Mouse (Mus musculus): ENCODE measurements at regions not wholly inside any gene's neighbourhood (a gene's known extent, or its start where the extent isn't known, plus 50 kb on each side); places are given as distances from the start of the nearest gene placed in this dataset.

GRCm38 (mm10) chr13:34456051-34456450, 111.1 kb upstream of the Slc22a23 start:
- Histone ChIP-seq H3K9me3 (replicated peaks; ENCODE audit: insufficient read depth, low read length) (no peaks in the 10 kb centered on the region), H3K27ac (ENCODE audit: control insufficient read depth, low read depth, low read length) (no peak overlapping the region), H3K4me3 (ENCODE audit: control insufficient read depth in 1 of 2, insufficient read depth in 1 of 2, low read depth in 2 of 2, low read length in 2 of 2) (no peak overlapping the region), H3K4me1 (ENCODE audit: control insufficient read depth in 1 of 2, insufficient read depth in 2 of 2, low read length in 2 of 2) (no peaks in the 10 kb centered on the region), H3K79me2 (ENCODE audit: control insufficient read depth, insufficient read depth, low read length, poor library complexity) (no peaks in the 10 kb centered on the region), H3K36me3 (ENCODE audit: control insufficient read depth in 1 of 2, insufficient read depth in 2 of 2, low read length in 2 of 2) (no peaks in the 10 kb centered on the region), H3K27me3 (ENCODE audit: control insufficient read depth in 1 of 2, insufficient read depth in 2 of 2, low read length in 2 of 2) (peaks cover 0 to 2% of the 10 kb centered on the region in 2 experiments), H3K9ac (ENCODE audit: control insufficient read depth, low read depth, low read length, poor library complexity, severe bottlenecking) (no peak overlapping the region)
- no peak for TF ChIP-seq POLR2AphosphoS5 (IDR thresholded peaks at IDR 0.05; ENCODE audit: borderline replicate concordance, low read depth, low read length)
- no peak for TF ChIP-seq EP300 (IDR thresholded peaks at IDR 0.05; ENCODE audit: low read depth in 1 of 2, low read length in 2 of 2)
- no peak for TF ChIP-seq USF1 (IDR thresholded peaks at IDR 0.05; ENCODE audit: low read depth, low read length)
- no peak for TF ChIP-seq KAT2A (conservative IDR thresholded peaks at IDR 0.05; ENCODE audit: low read depth, low read length)
- no peak for TF ChIP-seq MEF2A (IDR thresholded peaks at IDR 0.05; ENCODE audit: extremely low read depth, insufficient replicate concordance, low read depth, low read length, poor library complexity, severe bottlenecking)
- TF ChIP-seq USF2 (IDR thresholded peaks at IDR 0.05; ENCODE audit: borderline replicate concordance in 1 of 2, insufficient read depth in 1 of 2, low read depth in 1 of 2, low read length in 2 of 2): no peak
- TF ChIP-seq SIN3A (IDR thresholded peaks at IDR 0.05; ENCODE audit: low read length): no peak
- TF ChIP-seq RCOR1 (IDR thresholded peaks at IDR 0.05; ENCODE audit: low read depth, low read length): no peak
- TF ChIP-seq JUND (IDR thresholded peaks at IDR 0.05; ENCODE audit: low read depth, low read length): no peak
- no peak for DNase-seq (ENCODE audit: low read depth, low spot score)

GRCm38 (mm10) chr13:34446806-34447205, 101.8 kb upstream of the Slc22a23 start:
- no peak overlapping the region for H3K9ac ChIP-seq (ENCODE audit: control insufficient read depth, low read depth, low read length, poor library complexity, severe bottlenecking)

More at GRCm38 (mm10) chr13:34446806-34447205, 101.8 kb upstream of the Slc22a23 start:
- Histone ChIP-seq H3K79me2 (ENCODE audit: control insufficient read depth, insufficient read depth, low read length, poor library complexity) (no peaks in the 10 kb centered on the region), H3K27me3 (ENCODE audit: control insufficient read depth in 1 of 2, insufficient read depth in 2 of 2, low read length in 2 of 2) (peaks cover 0 to 1% of the 10 kb centered on the region in 2 experiments; a peak in 1 of 4 replicates), H3K4me3 (ENCODE audit: control insufficient read depth in 1 of 2, insufficient read depth in 1 of 2, low read depth in 2 of 2, low read length in 2 of 2) (no peak overlapping the region), H3K27ac (ENCODE audit: control insufficient read depth, low read depth, low read length) (no peak overlapping the region), H3K4me1 (ENCODE audit: control insufficient read depth in 1 of 2, insufficient read depth in 2 of 2, low read length in 2 of 2) (no peaks in the 10 kb centered on the region), H3K36me3 (ENCODE audit: control insufficient read depth in 1 of 2, insufficient read depth in 2 of 2, low read length in 2 of 2) (no peaks in the 10 kb centered on the region), H3K9me3 (replicated peaks; ENCODE audit: insufficient read depth, low read length) (no peaks in the 10 kb centered on the region)
- DNase-seq (ENCODE audit: low read depth, low spot score): no peak
- TF ChIP-seq RCOR1 (IDR thresholded peaks at IDR 0.05; ENCODE audit: low read depth, low read length) (no peak), MEF2A (IDR thresholded peaks at IDR 0.05; ENCODE audit: extremely low read depth, insufficient replicate concordance, low read depth, low read length, poor library complexity, severe bottlenecking) (no peak), USF2 (IDR thresholded peaks at IDR 0.05; ENCODE audit: borderline replicate concordance in 1 of 2, insufficient read depth in 1 of 2, low read depth in 1 of 2, low read length in 2 of 2) (no peak), TCF12 (IDR thresholded peaks at IDR 0.05; ENCODE audit: low read depth, low read length) (no peak), GABPA (IDR thresholded peaks at IDR 0.05; ENCODE audit: low read depth, low read length) (no peak), TAL1 (IDR thresholded peaks at IDR 0.05; ENCODE audit: low read length) (no peak), JUND (IDR thresholded peaks at IDR 0.05; ENCODE audit: low read depth, low read length) (no peak), TBP (IDR thresholded peaks at IDR 0.05; ENCODE audit: low read depth, low read length) (no peak), ELF1 (IDR thresholded peaks at IDR 0.05; ENCODE audit: low read depth, low read length) (no peak), SMC3 (IDR thresholded peaks at IDR 0.05; ENCODE audit: low read depth, low read length) (no peak), EP300 (IDR thresholded peaks at IDR 0.05; ENCODE audit: low read depth in 1 of 2, low read length in 2 of 2) (no peak), USF1 (IDR thresholded peaks at IDR 0.05; ENCODE audit: low read depth, low read length) (no peak), POLR2AphosphoS5 (IDR thresholded peaks at IDR 0.05; ENCODE audit: borderline replicate concordance, low read depth, low read length) (no peak), SIN3A (IDR thresholded peaks at IDR 0.05; ENCODE audit: low read length) (no peak)
